Mouse (Mus musculus) testis, adult 2 months (tissue): ENCODE results near the gene Selenok. TPM values are rescaled to one million over a fixed set of nuclear protein-coding genes. Genes with fewer than 3 reads are reported as not detected.

Experiments
- H3K27ac ChIP-seq: fragments of 200-500 bp; 2 replicates; pipeline ENCODE4 v1.5.1; 2012; ENCODE audit warnings: low read depth, low read length; ENCODE audit not compliant: control insufficient read depth, insufficient read depth
- H3K27me3 ChIP-seq: fragments of 200-500 bp; 2 replicates; pipeline ENCODE4 v1.6.1; 2012; ENCODE audit warnings: mild to moderate bottlenecking, low read length, moderate library complexity; ENCODE audit not compliant: control insufficient read depth, insufficient read depth
- H3K36me3 ChIP-seq: fragments of 200-500 bp; 2 replicates; pipeline ENCODE4 v1.6.1; 2012; ENCODE audit warnings: mild to moderate bottlenecking, low read length; ENCODE audit not compliant: control insufficient read depth, insufficient read depth
- H3K4me1 ChIP-seq: fragments of 200-500 bp; 2 replicates; pipeline ENCODE4 v1.6.1; 2012; ENCODE audit warnings: low read length; ENCODE audit not compliant: control insufficient read depth, insufficient read depth
- H3K4me3 ChIP-seq: fragments of 200-500 bp; 2 replicates; pipeline ENCODE4 v1.5.1; 2012; ENCODE audit warnings: low read depth, mild to moderate bottlenecking, low read length, moderate library complexity, mixed read lengths; ENCODE audit not compliant: control insufficient read depth
- CTCF ChIP-seq: fragments of 200-500 bp; IDR thresholded peaks from 2 replicates; pipeline ENCODE4 v1.5.1; 2012; ENCODE audit warnings: low read depth, mild to moderate bottlenecking, inconsistent platforms, low read length, moderate library complexity; ENCODE audit not compliant: control insufficient read depth, insufficient read depth, insufficient replicate concordance
- POLR2A ChIP-seq: fragments of 200-500 bp; IDR thresholded peaks from 2 replicates; pipeline ENCODE4 v1.6.1; 2012; ENCODE audit warnings: low read depth, mild to moderate bottlenecking, inconsistent platforms, low read length, moderate library complexity; ENCODE audit not compliant: control insufficient read depth
- polyA plus RNA-seq: library from polyadenylated mRNA; depleted of rRNA; stranded (reverse); fragments of >200 nt; gene quantifications from 2 replicates; pipeline ENCODE4 v1.2.3, GENCODE M21; 2012; rRNA removed

The Selenok gene
- polyA plus RNA-seq, 1 experiment, result 94.4 TPM

DNA sequence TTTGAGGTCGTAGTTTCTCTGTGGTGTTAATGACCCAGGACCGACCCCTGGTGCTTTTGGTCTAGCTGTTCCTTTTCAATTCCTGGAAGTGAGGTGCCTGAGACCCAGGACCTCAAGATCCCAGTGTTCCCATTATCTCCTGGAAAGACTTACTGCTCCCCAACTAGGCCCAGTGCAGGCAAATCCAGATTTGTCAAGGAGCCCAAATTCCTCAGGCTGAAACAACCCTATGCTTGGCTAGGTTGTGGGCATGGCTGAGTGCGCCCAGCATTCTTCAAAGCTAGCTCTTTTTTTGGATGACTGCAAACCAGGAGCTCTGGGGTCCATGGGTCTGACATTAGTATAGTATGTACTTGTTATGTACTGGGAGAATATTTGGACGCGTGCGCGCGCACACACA lies 51.3 kb downstream of the Selenok start:
- Histone ChIP-seq H3K27me3 (no peaks in the 10 kb centered on the region), H3K27ac (no peak overlapping the region), H3K4me1 (peaks cover 2% of the 10 kb centered on the region; the same call in 1 of the 2 replicates), H3K4me3 (no peak overlapping the region), H3K36me3 (no peaks in the 10 kb centered on the region)
- no peak for TF ChIP-seq POLR2A
- no peak for TF ChIP-seq CTCF

DNA sequence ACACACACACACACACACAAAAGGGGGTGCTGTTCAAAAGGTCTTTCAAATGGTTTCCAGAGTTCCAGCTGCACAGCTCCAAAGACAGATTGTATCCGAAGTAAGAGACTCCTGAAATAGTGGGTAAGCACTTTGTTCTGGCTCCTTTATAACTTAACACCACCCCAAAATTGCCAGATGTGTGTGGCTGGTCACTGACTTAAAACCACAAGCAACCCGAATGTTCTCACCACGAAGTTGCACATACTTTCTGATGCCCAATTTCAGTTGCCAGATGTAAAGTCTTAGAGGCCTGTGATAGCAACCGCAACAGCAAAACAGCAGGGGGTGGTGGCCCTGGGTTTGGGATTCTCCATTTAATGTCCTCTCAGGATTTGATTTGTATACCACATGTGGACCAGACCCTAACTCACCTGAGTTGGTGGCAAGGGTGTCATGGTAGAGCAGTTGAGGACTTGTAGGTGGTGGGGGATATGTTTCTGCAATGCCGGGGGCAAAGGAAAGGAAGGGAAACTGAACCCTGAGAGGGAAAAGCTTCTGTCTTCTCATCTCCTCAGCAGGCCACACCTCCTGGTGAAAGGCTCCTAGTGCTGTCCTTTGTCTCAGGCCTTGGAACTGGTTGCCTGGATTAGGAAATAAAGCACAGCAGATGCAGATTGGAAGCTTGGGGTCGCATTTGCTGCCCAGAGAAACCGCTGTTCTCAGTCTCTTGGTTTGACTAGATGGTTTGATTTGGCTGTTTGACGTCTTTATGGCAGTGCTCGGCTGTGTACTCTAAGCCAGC lies 51.9 kb downstream of the Selenok start:
- Histone ChIP-seq H3K36me3 (no peaks in the 10 kb centered on the region), H3K4me1 (peaks cover 2% of the 10 kb centered on the region; the same call in 1 of the 2 replicates), H3K27me3 (no peaks in the 10 kb centered on the region), H3K4me3 (no peak overlapping the region), H3K27ac (no peak overlapping the region)
- TF ChIP-seq POLR2A (no peak), CTCF (no peak)

DNA sequence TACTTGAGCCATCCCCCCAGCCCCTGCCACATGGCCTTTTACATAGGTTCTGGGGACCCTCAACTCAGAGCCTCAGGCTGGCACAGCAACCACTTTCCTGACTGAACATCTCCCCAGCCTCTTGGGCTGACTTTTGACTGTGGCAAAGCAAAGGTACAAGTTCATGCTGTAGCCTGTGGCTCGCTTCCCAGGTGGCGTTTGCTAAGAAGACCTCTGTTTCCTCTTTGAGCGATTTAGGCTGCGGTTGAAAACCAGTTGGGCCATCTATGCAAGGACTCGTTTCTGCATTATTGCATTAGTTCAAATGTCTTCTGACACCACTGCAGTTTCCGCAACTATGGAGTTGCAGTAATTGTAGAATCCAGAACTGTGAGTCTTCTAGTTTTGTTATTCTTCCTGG lies 54.4 kb downstream of the Selenok start:
- H3K36me3 ChIP-seq, result no peaks in the 10 kb centered on the region
- no peaks in the 10 kb centered on the region for H3K27me3 ChIP-seq
- H3K4me1 ChIP-seq, result peaks cover 2% of the 10 kb centered on the region; the same call in 1 of the 2 replicates
- H3K27ac ChIP-seq, result no peak overlapping the region
- TF ChIP-seq CTCF (no peak), POLR2A (no peak)
- no peak overlapping the region for H3K4me3 ChIP-seq

DNA sequence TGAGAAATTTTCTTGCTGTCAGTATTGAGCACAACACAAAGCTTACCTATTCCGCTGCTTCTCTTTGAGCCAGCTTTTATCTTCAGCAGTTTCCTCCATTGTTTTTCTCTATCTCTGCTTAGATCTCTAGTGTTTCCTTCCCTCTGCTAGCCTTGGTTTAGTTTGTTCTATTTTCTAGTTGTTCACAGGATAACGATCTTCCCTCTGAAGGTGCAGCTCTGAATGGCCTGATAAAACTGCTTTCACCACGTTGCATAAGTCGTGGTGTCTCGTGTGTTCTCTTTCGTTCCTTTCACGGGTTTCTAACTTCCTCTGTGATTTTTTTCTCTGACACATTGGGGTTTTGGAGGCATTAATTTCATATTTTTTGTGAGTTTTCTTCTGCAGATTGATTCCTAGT lies 56.3 kb downstream of the Selenok start:
- Histone ChIP-seq H3K27me3 (no peaks in the 10 kb centered on the region), H3K27ac (no peak overlapping the region), H3K4me1 (peaks cover 2% of the 10 kb centered on the region; the same call in 1 of the 2 replicates), H3K36me3 (no peaks in the 10 kb centered on the region), H3K4me3 (no peak overlapping the region)
- TF ChIP-seq POLR2A (no peak), CTCF (no peak)

Other genes starting within 250 kb of the Selenok start
- 4.0 and 4.6 TPM in 2 replicates for gene Cacna2d3, start 246.4 kb upstream of the Selenok start, polyA plus RNA-seq
- 24.1 and 25.5 TPM in 2 replicates for gene Actr8, start 10.0 kb downstream of the Selenok start, polyA plus RNA-seq
- gene Il17rb, start 40.6 kb downstream of the Selenok start, polyA plus RNA-seq, result 2.2 and 2.5 TPM in 2 replicates
- 11.7 and 13.4 TPM in 2 replicates for gene Chdh, start 40.7 kb downstream of the Selenok start, polyA plus RNA-seq